Mouse (Mus musculus): Measurements from ENCODE around the gene Lmbrd2.
A peak's percentile ranks its signal among the peaks of the same experiment; 100 is the strongest.

Lmbrd2 gene

GRCm38 (mm10) chr15:9140252-9140680, at the start of gene Lmbrd2:
Gene Lmbrd2 (plus strand): TSS chr15:9140550.
- peak; percentile 94 for DNase-seq (ENCODE audit: low spot score)

GRCm38 (mm10) chr15:9090662-9091061, 49.7 kb upstream of the Lmbrd2 start:
- no peak for DNase-seq (ENCODE audit: low spot score)

GRCm38 (mm10) chr15:9093598-9094365, 46.6 kb upstream of the Lmbrd2 start:
- DNase-seq (ENCODE audit: low spot score): no peak

- no peak for DNase-seq (ENCODE audit: low spot score)
Measured at GRCm38 (mm10) chr15:9094366-9094750, 46.0 kb upstream of the Lmbrd2 start.

- DNase-seq (ENCODE audit: low spot score): no peak
Measured at GRCm38 (mm10) chr15:9096865-9097264, 43.5 kb upstream of the Lmbrd2 start.

- no peak for DNase-seq (ENCODE audit: low spot score)
Measured at GRCm38 (mm10) chr15:9100446-9101077, 39.8 kb upstream of the Lmbrd2 start.

- DNase-seq (ENCODE audit: low spot score): no peak
Measured at GRCm38 (mm10) chr15:9106303-9107074, 33.9 kb upstream of the Lmbrd2 start.

- no peak for DNase-seq (ENCODE audit: low spot score)
Measured at GRCm38 (mm10) chr15:9110526-9111347, 29.6 kb upstream of the Lmbrd2 start.

- no peak for DNase-seq (ENCODE audit: low spot score)
Measured at GRCm38 (mm10) chr15:9111648-9112047, 28.7 kb upstream of the Lmbrd2 start.

GRCm38 (mm10) chr15:9113556-9113955, 26.8 kb upstream of the Lmbrd2 start:
- no peak for DNase-seq (ENCODE audit: low spot score)

- DNase-seq (ENCODE audit: low spot score): no peak
Measured at GRCm38 (mm10) chr15:9114131-9114530, 26.2 kb upstream of the Lmbrd2 start.

- DNase-seq (ENCODE audit: low spot score): no peak
Measured at GRCm38 (mm10) chr15:9114599-9114998, 25.8 kb upstream of the Lmbrd2 start.

- no peak for DNase-seq (ENCODE audit: low spot score)
Measured at GRCm38 (mm10) chr15:9118852-9119251, 21.5 kb upstream of the Lmbrd2 start.

- peak; percentile 23 for DNase-seq (ENCODE audit: low spot score)
Measured at GRCm38 (mm10) chr15:9120081-9120480, 20.3 kb upstream of the Lmbrd2 start.

GRCm38 (mm10) chr15:9122989-9123388, 17.4 kb upstream of the Lmbrd2 start:
- DNase-seq (ENCODE audit: low spot score): no peak

GRCm38 (mm10) chr15:9124856-9125255, 15.5 kb upstream of the Lmbrd2 start:
- DNase-seq (ENCODE audit: low spot score): no peak

- DNase-seq (ENCODE audit: low spot score): no peak
Measured at GRCm38 (mm10) chr15:9127051-9127791, 13.1 kb upstream of the Lmbrd2 start.

GRCm38 (mm10) chr15:9130772-9131498, 9.4 kb upstream of the Lmbrd2 start:
- DNase-seq (ENCODE audit: low spot score): no peak

GRCm38 (mm10) chr15:9131499-9131888, 8.9 kb upstream of the Lmbrd2 start:
- no peak for DNase-seq (ENCODE audit: low spot score)

- DNase-seq (ENCODE audit: low spot score): no peak
Measured at GRCm38 (mm10) chr15:9132693-9133443, 7.5 kb upstream of the Lmbrd2 start.

Data from ovary, postnatal 36 days (tissue).